Mouse (Mus musculus): ENCODE results near the gene Wnk1.
"Not testable (repeated sequence)": the region's sequence is repeated elsewhere in the genome, so short reads cannot be mapped to it uniquely, and the experiment has no call there.

Wnk1 gene

GRCm38 (mm10) chr6:120038366-120039255 lies at the start of gene Wnk1:
TSS of gene Wnk1 (minus strand) at chr6:120038672.
- DNase-seq (ENCODE audit: low read depth, low spot score) = peak; percentile 98

- not testable (repeated sequence) for DNase-seq (ENCODE audit: low read depth, low spot score)
These were observed 48.6 kb upstream of the Wnk1 start for GRCm38 (mm10) chr6:120087041-120087440.

GRCm38 (mm10) chr6:120085832-120086231 lies 47.4 kb upstream of the Wnk1 start:
- no peak for DNase-seq (ENCODE audit: low read depth, low spot score)

- DNase-seq (ENCODE audit: low read depth, low spot score) = no peak
These were observed 46.5 kb upstream of the Wnk1 start for GRCm38 (mm10) chr6:120084983-120085382.

GRCm38 (mm10) chr6:120083442-120083841 lies 45.0 kb upstream of the Wnk1 start:
- no peak for DNase-seq (ENCODE audit: low read depth, low spot score)

GRCm38 (mm10) chr6:120082951-120083411 lies 44.5 kb upstream of the Wnk1 start:
- no peak for DNase-seq (ENCODE audit: low read depth, low spot score)

- no peak for DNase-seq (ENCODE audit: low read depth, low spot score)
These were observed 43.9 kb upstream of the Wnk1 start for GRCm38 (mm10) chr6:120082251-120082950.

- DNase-seq (ENCODE audit: low read depth, low spot score) = no peak
These were observed 43.0 kb upstream of the Wnk1 start for GRCm38 (mm10) chr6:120081516-120081915.

GRCm38 (mm10) chr6:120079547-120079946 lies 41.1 kb upstream of the Wnk1 start:
- DNase-seq (ENCODE audit: low read depth, low spot score) = no peak

- DNase-seq (ENCODE audit: low read depth, low spot score) = no peak
These were observed 38.4 kb upstream of the Wnk1 start for GRCm38 (mm10) chr6:120076619-120077450.

GRCm38 (mm10) chr6:120072630-120073029 lies 34.2 kb upstream of the Wnk1 start:
- DNase-seq (ENCODE audit: low read depth, low spot score) = no peak

GRCm38 (mm10) chr6:120069546-120069945 lies 31.1 kb upstream of the Wnk1 start:
- DNase-seq (ENCODE audit: low read depth, low spot score) = no peak

- DNase-seq (ENCODE audit: low read depth, low spot score) = no peak
These were observed 27.2 kb upstream of the Wnk1 start for GRCm38 (mm10) chr6:120065552-120066177.

GRCm38 (mm10) chr6:120064627-120065026 lies 26.2 kb upstream of the Wnk1 start:
- DNase-seq (ENCODE audit: low read depth, low spot score) = no peak

GRCm38 (mm10) chr6:120062934-120063333 lies 24.5 kb upstream of the Wnk1 start:
- DNase-seq (ENCODE audit: low read depth, low spot score) = no peak

- DNase-seq (ENCODE audit: low read depth, low spot score) = no peak
These were observed 17.4 kb upstream of the Wnk1 start for GRCm38 (mm10) chr6:120055666-120056540.

GRCm38 (mm10) chr6:120054412-120054811 lies 15.9 kb upstream of the Wnk1 start:
- DNase-seq (ENCODE audit: low read depth, low spot score) = no peak

- DNase-seq (ENCODE audit: low read depth, low spot score) = no peak
These were observed 9.3 kb upstream of the Wnk1 start for GRCm38 (mm10) chr6:120047705-120048292.

GRCm38 (mm10) chr6:120045406-120045805 lies 6.9 kb upstream of the Wnk1 start:
- DNase-seq (ENCODE audit: low read depth, low spot score) = no peak

All from c-Kit-negative CD71-positive TER-119-positive erythroid progenitor cells, embryonic 14.5 days (primary cell).